Mouse (Mus musculus) kidney, adult 2 months (tissue): ENCODE results near the gene Dnajc28. TPM values are rescaled to one million over a fixed set of nuclear protein-coding genes. Genes with fewer than 3 reads are reported as not detected.

Source experiments
- DNase-seq: peaks from one replicate; pipeline ENCODE4 v3.0.0; 2021
- H3K27ac ChIP-seq: fragments of 200-500 bp; 2 replicates; pipeline ENCODE4 v1.5.1; 2012; ENCODE audit warnings: low read depth, low read length, control low read depth, inconsistent platforms; ENCODE audit not compliant: insufficient read depth
- H3K27me3 ChIP-seq: fragments of 200-500 bp; replicated peaks from 2 replicates; pipeline ENCODE4 v1.6.1; 2012; ENCODE audit warnings: mild to moderate bottlenecking, moderate library complexity, low read length, inconsistent platforms; ENCODE audit not compliant: control insufficient read depth, insufficient read depth
- H3K36me3 ChIP-seq: fragments of 200-500 bp; 2 replicates; pipeline ENCODE4 v1.6.1; 2012; ENCODE audit warnings: mild to moderate bottlenecking, moderate library complexity, low read length, inconsistent platforms; ENCODE audit not compliant: control insufficient read depth, insufficient read depth
- H3K4me1 ChIP-seq: fragments of 200-500 bp; 2 replicates; pipeline ENCODE4 v1.6.1; 2011; ENCODE audit warnings: low read length; ENCODE audit not compliant: control insufficient read depth, insufficient read depth
- H3K4me3 ChIP-seq: fragments of 200-500 bp; 2 replicates; pipeline ENCODE4 v1.5.1; 2011; ENCODE audit warnings: mild to moderate bottlenecking, low read depth, low read length, control low read depth; ENCODE audit not compliant: insufficient read depth
- CTCF ChIP-seq: fragments of 200-500 bp; conservative IDR thresholded peaks from 2 replicates; pipeline ENCODE4 v1.5.1; 2011; ENCODE audit warnings: low read depth, mild to moderate bottlenecking, control low read depth, low read length, moderate library complexity, mixed read lengths; ENCODE audit not compliant: insufficient read depth, insufficient read length
- POLR2A ChIP-seq: fragments of 200-500 bp; IDR thresholded peaks from one replicate; pipeline ENCODE4 v1.6.1; 2011; ENCODE audit warnings: low read depth, low read length, control low read depth
- WGBS: fragments of 180-500 bp; shearing (Covaris S2); methylation state at CpG from one replicate; pipeline ENCODE4 v1.1.7; 2018; 5-methylcytosine and 5-hydroxymethylcytosine counted together
- polyA plus RNA-seq: library from polyadenylated mRNA; depleted of rRNA; stranded (reverse); fragments of >200 nt; gene quantifications from 2 replicates; pipeline ENCODE4 v1.2.3, GENCODE M21; 2012

Gene Dnajc28
- polyA plus RNA-seq, 1 experiment, result 5.9 TPM

- no peaks in the 10 kb centered on the region for H3K27me3 ChIP-seq
- DNase-seq, result peak; percentile 73
- WGBS, result 58% methylated on average over 6 of the region's 6 CpGs
These were observed 13.7 kb downstream of the Dnajc28 start for GRCm38 (mm10) chr16:91605156-91605555.

GRCm38 (mm10) chr16:91601693-91602092 lies 17.1 kb downstream of the Dnajc28 start:
- Histone ChIP-seq H3K36me3 (no peaks in the 10 kb centered on the region), H3K27me3 (no peaks in the 10 kb centered on the region), H3K4me3 (no peak overlapping the region), H3K27ac (no peak overlapping the region), H3K4me1 (no peaks in the 10 kb centered on the region; the same call in 1 of the 2 replicates)
- WGBS, result 66% methylated on average over 9 of the region's 9 CpGs
- no peak for TF ChIP-seq CTCF
- TF ChIP-seq POLR2A, result no peak
- DNase-seq, result no peak

More at GRCm38 (mm10) chr16:91605156-91605555, 13.7 kb downstream of the Dnajc28 start:
- Histone ChIP-seq H3K36me3 (no peaks in the 10 kb centered on the region), H3K27ac (no peak overlapping the region), H3K4me1 (no peaks in the 10 kb centered on the region; the same call in 1 of the 2 replicates), H3K4me3 (no peak overlapping the region)
- TF ChIP-seq POLR2A, result no peak

- DNase-seq, result no peak
- no peaks in the 10 kb centered on the region for H3K27me3 ChIP-seq
- H3K27ac ChIP-seq, result no peak overlapping the region
- TF ChIP-seq CTCF (no peak), POLR2A (no peak)
- WGBS, result 66% methylated on average over 4 of the region's 4 CpGs
- no peaks in the 10 kb centered on the region for H3K36me3 ChIP-seq
- H3K4me3 ChIP-seq, result no peak overlapping the region
- H3K4me1 ChIP-seq, result no peaks in the 10 kb centered on the region; the same call in 1 of the 2 replicates
These were observed 17.7 kb downstream of the Dnajc28 start for GRCm38 (mm10) chr16:91601081-91601480.

GRCm38 (mm10) chr16:91599242-91599641 lies 19.6 kb downstream of the Dnajc28 start:
- no peak for DNase-seq
- Histone ChIP-seq H3K4me3 (no peak overlapping the region), H3K27me3 (no peaks in the 10 kb centered on the region), H3K36me3 (no peaks in the 10 kb centered on the region), H3K4me1 (peaks cover 5% of the 10 kb centered on the region; the same call in 1 of the 2 replicates), H3K27ac (no peak overlapping the region)
- TF ChIP-seq CTCF (no peak), POLR2A (no peak)

GRCm38 (mm10) chr16:91597672-91598010 lies 21.2 kb downstream of the Dnajc28 start, which contains the start of gene Tmem50b:
Gene Tmem50b, minus strand, starts transcription at chr16:91597800.
- TF ChIP-seq POLR2A, result no peak
- Histone ChIP-seq H3K4me3 (peak within 1 kb of the TSS; percentile 84), H3K27ac (peak within 1 kb of the TSS; percentile 62), H3K4me1 (peaks cover 5% of the 10 kb centered on the region; the same call in 1 of the 2 replicates), H3K36me3 (no peaks in the 10 kb centered on the region), H3K27me3 (no peaks in the 10 kb centered on the region)
- peak; percentile 99 for DNase-seq
- WGBS, result under 1% methylated on average over 34 of the region's 34 CpGs

GRCm38 (mm10) chr16:91596779-91597671 lies 21.8 kb downstream of the Dnajc28 start:
- peak; percentile 30 for DNase-seq
- 2% methylated on average over 75 of the region's 75 CpGs for WGBS
- no peaks in the 10 kb centered on the region for H3K27me3 ChIP-seq
- TF ChIP-seq POLR2A (peak; percentile 36), CTCF (no peak)
- H3K4me1 ChIP-seq, result peaks cover 5% of the 10 kb centered on the region; the same call in 1 of the 2 replicates
- peak overlapping the region; percentile 62 for H3K27ac ChIP-seq
- no peaks in the 10 kb centered on the region for H3K36me3 ChIP-seq
- H3K4me3 ChIP-seq, result peak overlapping the region; percentile 84

- TF ChIP-seq CTCF, result no peak
- no peak for TF ChIP-seq POLR2A
- Histone ChIP-seq H3K27me3 (no peaks in the 10 kb centered on the region), H3K4me3 (peak overlapping the region; percentile 84), H3K27ac (no peak overlapping the region), H3K36me3 (no peaks in the 10 kb centered on the region), H3K4me1 (peaks cover 5% of the 10 kb centered on the region; the same call in 1 of the 2 replicates)
- 33% methylated on average over 9 of the region's 9 CpGs for WGBS
- DNase-seq, result no peak
These were observed 22.4 kb downstream of the Dnajc28 start for GRCm38 (mm10) chr16:91596397-91596778.
